Mouse (Mus musculus) neural tube, embryonic 11.5 days (tissue): ENCODE results near the gene Rara. TPM values are rescaled to one million over a fixed set of nuclear protein-coding genes. Genes with fewer than 3 reads are reported as not detected.
A peak's percentile ranks its signal among the peaks of the same experiment; 100 is the strongest.

ENCODE experiments used
- ATAC-seq: fragments of 200-750 bp; cut with Nextera tagmentation; 2 replicates; pipeline ENCODE4 v1.8.0; 2017; ENCODE audit warnings: moderate number of reproducible peaks, mild to moderate bottlenecking, moderate TSS enrichment, moderate library complexity; ENCODE audit not compliant: insufficient read depth, low FRiP score, low TSS enrichment
- DNase-seq: peaks from one replicate; pipeline ENCODE4 v3.0.0-alpha.2; 2015; ENCODE audit warnings: low spot score
- H3K27ac ChIP-seq: fragments of 300-500 bp; sonication (generic); 2 replicates; pipeline ENCODE4 v1.5.1; 2014; ENCODE audit warnings: low read depth, mild to moderate bottlenecking, low read length
- H3K27me3 ChIP-seq: fragments of 300-500 bp; sonication (generic); 2 replicates; pipeline ENCODE4 v1.6.1; 2014; ENCODE audit warnings: mild to moderate bottlenecking, low read length, mixed read lengths; ENCODE audit not compliant: control insufficient read depth, insufficient read depth
- H3K36me3 ChIP-seq: fragments of 300-500 bp; sonication (generic); 2 replicates; pipeline ENCODE4 v1.6.1; 2014; ENCODE audit warnings: mild to moderate bottlenecking, low read length, moderate library complexity, mixed read lengths; ENCODE audit not compliant: control insufficient read depth, insufficient read depth
- H3K4me1 ChIP-seq: fragments of 300-500 bp; sonication (generic); 2 replicates; pipeline ENCODE4 v1.6.1; 2014; ENCODE audit warnings: low read length, mixed read lengths; ENCODE audit not compliant: control insufficient read depth, insufficient read depth
- H3K4me2 ChIP-seq: fragments of 300-500 bp; sonication (generic); 2 replicates; pipeline ENCODE4 v1.6.1; 2014; ENCODE audit warnings: low read depth, mild to moderate bottlenecking, moderate library complexity
- H3K4me3 ChIP-seq: fragments of 300-500 bp; sonication (generic); 2 replicates; pipeline ENCODE4 v1.5.1; 2014; ENCODE audit warnings: low read depth, low read length
- H3K9ac ChIP-seq: fragments of 300-500 bp; sonication (generic); 2 replicates; pipeline ENCODE4 v1.6.1; 2014; ENCODE audit warnings: mild to moderate bottlenecking, low read length
- H3K9me3 ChIP-seq: fragments of 300-500 bp; sonication (generic); 2 replicates; pipeline ENCODE4 v1.6.1; 2016; ENCODE audit warnings: low read length; ENCODE audit not compliant: control insufficient read depth
- WGBS: fragments of 180-500 bp; shearing (Covaris S2); extraction: QIAGEN DNeasy Blood & Tissue Kit; methylation state at CpG from one replicate; pipeline ENCODE4 v1.1.7; 2014; 5-methylcytosine and 5-hydroxymethylcytosine counted together
- polyA plus RNA-seq: library from polyadenylated mRNA; unstranded; fragments of >200 nt; fragmentation: Nextera tagmentation; extraction: Ambion mirVana; gene quantifications from 2 replicates; pipeline ENCODE4 v1.2.1, GENCODE M21; 2014

Gene Rara
- polyA plus RNA-seq, 1 experiment from 2014 or later: 73.2 TPM

GRCm38 (mm10) chr11:98964616-98965415 lies 37.2 kb downstream of the Rara start:
- Histone ChIP-seq H3K36me3 (0 out of 2 replicates have a peak, but pooled peaks cover 1% of the 10 kb centered on the region), H3K9me3 (no peaks in the 10 kb centered on the region), H3K4me1 (peaks cover 76% of the 10 kb centered on the region), H3K4me3 (peak overlapping the region; percentile 91), H3K27me3 (no peaks in the 10 kb centered on the region), H3K27ac (peak overlapping the region; percentile 96), H3K4me2 (peak overlapping the region; percentile 98), H3K9ac (peak overlapping the region; percentile 84)
- DNase-seq (peak; percentile 66), ATAC-seq (no peak)
- WGBS: 8% methylated on average over 15 of the region's 15 CpGs

- H3K9ac ChIP-seq: peak overlapping the region; percentile 84
- H3K9me3 ChIP-seq: no peaks in the 10 kb centered on the region
- H3K27ac ChIP-seq: peak overlapping the region; percentile 96
- peak overlapping the region; percentile 98 for H3K4me2 ChIP-seq
- H3K36me3 ChIP-seq: peaks cover 7% of the 10 kb centered on the region
- peaks cover 83% of the 10 kb centered on the region for H3K4me1 ChIP-seq
- H3K4me3 ChIP-seq: peak overlapping the region; percentile 91
- no peak for ATAC-seq
- peak; percentile 52 for DNase-seq
- no peaks in the 10 kb centered on the region for H3K27me3 ChIP-seq
- WGBS: 1% methylated on average over 11 of the region's 11 CpGs
Measured at GRCm38 (mm10) chr11:98965416-98966077, 37.9 kb downstream of the Rara start.

GRCm38 (mm10) chr11:98966499-98967141 lies 39.0 kb downstream of the Rara start:
- Histone ChIP-seq H3K4me2 (peak overlapping the region; percentile 98), H3K27me3 (no peaks in the 10 kb centered on the region), H3K9me3 (no peaks in the 10 kb centered on the region), H3K4me1 (peaks cover 88% of the 10 kb centered on the region), H3K27ac (peak overlapping the region; percentile 96), H3K4me3 (peak overlapping the region; percentile 91), H3K9ac (peak overlapping the region; percentile 14; the same call in 1 of the 2 replicates), H3K36me3 (peaks cover 13% of the 10 kb centered on the region)
- 16% methylated on average over 8 of the region's 9 CpGs for WGBS
- no peak for ATAC-seq
- peak; percentile 77 for DNase-seq

- H3K36me3 ChIP-seq: peaks cover 22% of the 10 kb centered on the region
- DNase-seq: no peak
- H3K4me2 ChIP-seq: peak overlapping the region; percentile 98
Measured at GRCm38 (mm10) chr11:98968079-98968478, 40.5 kb downstream of the Rara start.

GRCm38 (mm10) chr11:98968716-98969495 lies 41.3 kb downstream of the Rara start:
- no peaks in the 10 kb centered on the region for H3K9me3 ChIP-seq
- ATAC-seq (peak; percentile 68), DNase-seq (peak; percentile 94)
- whole genome bisulfite sequencing: 2% methylated on average over 20 of the region's 20 CpGs
- peak overlapping the region; percentile 96 for H3K27ac ChIP-seq
- H3K27me3 ChIP-seq: no peaks in the 10 kb centered on the region
- peak overlapping the region; percentile 98 for H3K4me2 ChIP-seq
- peak overlapping the region; percentile 91; the same call in 1 of the 2 replicates for H3K4me3 ChIP-seq
- peak overlapping the region; percentile 46 for H3K9ac ChIP-seq
- peaks cover 28% of the 10 kb centered on the region for H3K36me3 ChIP-seq
- H3K4me1 ChIP-seq: peaks cover 69% of the 10 kb centered on the region

More at GRCm38 (mm10) chr11:98968079-98968478, 40.5 kb downstream of the Rara start:
- ATAC-seq: no peak
- Histone ChIP-seq H3K9ac (peak overlapping the region; percentile 46), H3K4me3 (peak overlapping the region; percentile 91), H3K27ac (peak overlapping the region; percentile 96), H3K4me1 (peaks cover 77% of the 10 kb centered on the region), H3K27me3 (no peaks in the 10 kb centered on the region), H3K9me3 (no peaks in the 10 kb centered on the region)
- 42% methylated on average over 16 of the region's 16 CpGs for WGBS

GRCm38 (mm10) chr11:98969496-98969927 lies 41.9 kb downstream of the Rara start:
- peaks cover 30% of the 10 kb centered on the region for H3K36me3 ChIP-seq
- DNase-seq: peak; percentile 85
- H3K4me3 ChIP-seq: peak overlapping the region; percentile 32
- H3K4me1 ChIP-seq: peaks cover 63% of the 10 kb centered on the region
- 8% methylated on average over 17 of the region's 17 CpGs for WGBS
- H3K27ac ChIP-seq: peak overlapping the region; percentile 96
- peak overlapping the region; percentile 58 for H3K9ac ChIP-seq
- peak; percentile 32 for ATAC-seq
- no peaks in the 10 kb centered on the region for H3K27me3 ChIP-seq
- H3K9me3 ChIP-seq: no peaks in the 10 kb centered on the region
- H3K4me2 ChIP-seq: peak overlapping the region; percentile 98

- DNase-seq: no peak
- Histone ChIP-seq H3K27ac (peak overlapping the region; percentile 96), H3K9ac (peak overlapping the region; percentile 58), H3K9me3 (no peaks in the 10 kb centered on the region), H3K4me2 (peak overlapping the region; percentile 98), H3K27me3 (no peaks in the 10 kb centered on the region), H3K4me3 (peak overlapping the region; percentile 32), H3K4me1 (peaks cover 55% of the 10 kb centered on the region), H3K36me3 (peaks cover 30% of the 10 kb centered on the region)
- ATAC-seq: no peak
- WGBS: 45% methylated on average over 29 of the region's 29 CpGs
Measured at GRCm38 (mm10) chr11:98970191-98970925, 42.7 kb downstream of the Rara start.
